Mouse (Mus musculus) gastrocnemius, postnatal 4 days (tissue): ENCODE measurements at regions not wholly inside any gene's neighbourhood (a gene's known extent, or its start where the extent isn't known, plus 50 kb on each side); places are given as distances from the start of the nearest gene placed in this dataset.

Experiments used
- DNase-seq, 2 experiments: peaks; one replicate each; pipeline ENCODE4 v3.0.0; 2021 to 2022; ENCODE audit warnings: low spot score in 2 of 2, mixed read lengths in 2 of 2

DNA sequence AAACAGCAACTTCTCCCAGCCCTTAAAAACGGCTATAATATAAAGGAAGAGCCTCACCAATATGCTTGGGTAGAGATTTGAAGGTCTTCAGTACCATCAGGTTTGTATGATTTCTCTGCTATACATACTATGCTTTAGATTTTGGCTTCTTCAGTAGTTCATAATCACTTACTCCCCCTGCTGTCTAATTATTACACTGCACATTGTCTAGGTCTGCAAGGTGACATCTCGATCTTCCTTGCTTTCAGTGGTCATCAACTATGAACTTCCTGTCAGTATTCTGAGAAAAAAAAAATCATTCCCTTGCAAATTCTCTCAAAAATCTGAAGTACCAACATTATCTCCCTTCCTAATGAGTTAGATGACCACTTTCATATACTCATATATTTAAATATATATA is 225.4 kb upstream of the Galnt5 start:
- no peak for DNase-seq

GRCm38 (mm10) chr2:57776154-57776553 is 221.5 kb upstream of the Galnt5 start:
- DNase-seq, result no peak

GRCm38 (mm10) chr2:57780836-57781235 is 216.8 kb upstream of the Galnt5 start:
- no peak for DNase-seq

GRCm38 (mm10) chr2:57793519-57794296 is 204.0 kb upstream of the Galnt5 start:
- no peak for DNase-seq

- no peak for DNase-seq
These were observed 198.4 kb upstream of the Galnt5 start for GRCm38 (mm10) chr2:57799279-57799678.

DNA sequence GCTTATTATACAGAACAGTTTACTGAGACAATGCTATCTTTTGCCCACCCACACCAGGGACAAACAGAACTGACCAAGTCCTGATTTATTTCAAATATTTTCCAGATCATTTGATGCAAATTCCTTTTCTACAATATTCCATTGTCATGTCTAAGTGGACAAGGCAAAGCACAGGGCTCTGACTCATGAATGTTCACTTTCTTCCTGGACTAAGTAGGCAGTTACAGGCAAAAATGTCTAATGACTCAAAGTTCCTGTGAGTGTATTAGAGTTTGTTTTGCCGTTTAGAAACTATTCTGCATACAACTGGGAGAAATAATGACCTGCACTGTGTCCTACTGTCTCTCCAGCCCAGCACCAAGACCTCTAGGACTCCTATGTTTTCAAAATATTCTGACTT is 189.8 kb upstream of the Galnt5 start:
- DNase-seq, result no peak

GRCm38 (mm10) chr2:57812996-57813395 is 184.7 kb upstream of the Galnt5 start:
- no peak for DNase-seq

DNA sequence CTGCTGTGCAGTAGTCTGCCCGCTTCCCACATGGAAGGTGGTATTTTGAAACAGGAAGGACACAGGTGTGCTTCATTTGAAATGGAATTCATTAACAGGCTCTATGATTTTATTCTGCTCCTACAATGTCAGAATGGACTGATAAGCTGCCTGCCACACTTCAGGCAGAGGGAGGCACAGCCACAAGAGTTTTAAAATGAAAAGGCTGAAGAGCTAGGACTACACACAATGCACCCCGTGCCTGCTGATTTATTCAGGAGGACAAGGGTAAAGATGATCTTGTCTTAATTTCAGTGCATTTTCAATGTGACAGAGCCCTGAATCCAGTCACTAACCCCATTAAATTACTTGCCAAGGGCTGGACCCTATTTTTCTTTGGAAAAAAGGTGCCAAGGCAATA is 177.3 kb upstream of the Galnt5 start:
- no peak for DNase-seq

DNA sequence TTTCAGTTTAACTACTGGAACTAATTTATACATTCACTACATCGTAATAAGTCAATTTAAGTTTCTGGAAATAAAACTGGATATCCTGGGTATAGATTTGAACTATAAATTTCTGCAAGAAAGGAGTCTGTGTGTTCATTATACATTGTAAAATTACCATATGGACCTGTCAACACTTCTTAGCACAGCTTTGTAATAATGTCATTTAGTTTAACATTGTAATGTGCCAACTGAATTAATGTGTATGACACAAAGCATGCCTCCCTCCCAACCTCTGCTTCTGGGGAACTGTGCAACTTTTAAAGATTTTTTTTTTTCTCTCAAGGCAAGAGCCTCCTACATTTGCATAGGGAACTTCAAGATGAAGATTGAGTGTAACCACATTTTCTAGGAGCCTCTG is 176.8 kb upstream of the Galnt5 start:
- no peak for DNase-seq

- no peak for DNase-seq
These were observed 169.4 kb upstream of the Galnt5 start for GRCm38 (mm10) chr2:57828284-57828683.

DNA sequence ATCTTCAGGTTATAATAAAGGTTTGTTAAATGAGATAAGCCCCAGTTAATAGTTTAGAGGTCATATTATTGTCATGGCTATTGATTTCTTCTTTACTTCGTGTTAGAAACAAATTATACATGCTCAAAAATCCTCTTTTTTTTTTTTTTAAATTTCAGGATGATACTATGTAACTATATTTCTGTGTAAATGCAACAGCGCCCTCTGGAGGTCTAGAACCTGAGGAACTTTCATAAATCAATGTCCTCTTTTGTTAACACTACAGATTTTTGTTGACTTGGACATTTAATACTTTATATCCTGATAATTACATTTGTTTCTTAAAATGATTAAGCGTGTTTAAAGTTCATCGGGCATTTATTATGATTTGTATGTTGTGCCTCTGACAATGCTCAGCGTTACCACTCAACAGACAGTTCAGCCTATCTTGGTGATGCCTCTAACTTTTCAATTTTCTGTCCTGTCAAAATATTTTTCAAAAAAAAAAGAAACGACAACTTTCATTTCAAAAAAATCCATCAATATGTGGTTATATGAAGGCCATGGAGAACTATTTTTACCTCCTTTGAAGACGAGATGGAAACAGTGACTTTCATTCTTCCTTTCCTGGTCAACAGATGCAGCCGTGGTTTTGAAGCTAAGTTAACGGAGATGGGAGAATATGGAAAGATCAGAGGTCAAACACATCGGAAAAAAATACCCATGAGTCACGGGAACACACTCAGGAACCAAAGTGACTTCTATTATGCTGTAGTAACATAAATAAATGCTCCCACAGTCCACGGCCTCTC is 164.9 kb upstream of the Galnt5 start:
- peak; percentile 28 to 55 for DNase-seq

DNA sequence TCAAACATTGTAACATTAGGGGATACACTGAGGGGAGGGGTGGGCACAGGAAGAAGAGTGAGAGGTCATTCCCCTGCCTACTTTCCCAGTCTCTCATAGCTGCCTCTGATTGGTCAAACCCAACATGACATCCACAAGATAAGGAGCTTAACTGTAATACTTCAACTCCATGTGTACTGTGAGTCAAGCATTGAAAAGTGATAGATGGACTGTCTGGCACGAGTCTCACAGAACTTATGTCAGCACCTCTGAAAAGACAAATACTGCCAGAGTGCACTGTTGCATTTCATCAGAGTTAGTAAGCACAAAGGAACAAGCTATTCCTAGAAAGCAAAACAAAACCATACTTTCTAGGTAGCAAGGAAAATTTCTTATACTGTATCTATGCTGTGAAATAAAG is 152.5 kb upstream of the Galnt5 start:
- no peak for DNase-seq

DNA sequence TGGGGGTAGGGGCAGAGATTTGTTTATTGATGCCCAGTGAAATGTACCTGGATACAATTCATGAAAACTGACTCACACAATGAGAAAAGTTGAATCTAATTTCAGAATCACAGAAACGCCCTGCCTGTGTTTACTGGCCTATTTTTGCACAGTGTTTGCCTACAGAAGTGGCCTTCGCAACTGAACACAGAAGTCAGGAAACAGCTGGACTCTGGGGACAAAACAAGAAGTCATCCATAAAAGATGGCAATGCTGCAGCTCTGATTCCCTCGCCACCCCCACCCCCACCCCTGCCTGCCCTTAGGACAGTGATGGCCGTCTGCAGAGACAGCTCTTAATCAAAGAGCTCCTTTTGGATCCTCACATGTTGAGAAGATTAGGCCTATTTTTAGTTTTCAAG is 150.0 kb upstream of the Galnt5 start:
- DNase-seq, result no peak

GRCm38 (mm10) chr2:57849338-57850057 is 148.2 kb upstream of the Galnt5 start:
- DNase-seq, result no peak

GRCm38 (mm10) chr2:57850058-57850400 is 147.7 kb upstream of the Galnt5 start:
- no peak for DNase-seq

- DNase-seq, result peak in 1 of 2 experiments; percentile 24
These were observed 141.1 kb upstream of the Galnt5 start for GRCm38 (mm10) chr2:57856524-57857107.

DNA sequence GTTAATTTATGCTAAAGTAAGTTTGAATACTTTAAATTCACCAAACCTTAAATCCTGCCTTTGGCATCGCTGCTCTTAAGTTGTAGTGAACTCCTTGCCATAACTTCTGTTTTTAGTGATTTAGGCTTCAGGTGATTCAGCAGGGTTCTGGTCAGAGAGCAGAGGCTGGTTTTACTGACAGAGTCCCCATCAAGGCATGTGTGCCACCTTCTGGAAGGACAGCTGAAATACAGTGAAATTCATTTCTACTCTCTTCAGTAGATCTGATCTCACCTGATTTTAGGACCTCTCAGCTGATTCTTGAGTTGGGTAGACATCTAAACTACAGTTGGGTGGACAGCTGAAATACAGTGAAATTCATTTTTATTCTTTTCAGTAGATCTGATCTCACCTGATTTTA is 132.4 kb upstream of the Galnt5 start:
- no peak for DNase-seq

- DNase-seq, result no peak
These were observed 129.6 kb upstream of the Galnt5 start for GRCm38 (mm10) chr2:57868046-57868445.

- no peak for DNase-seq
These were observed 97.5 kb upstream of the Galnt5 start for GRCm38 (mm10) chr2:57900168-57900567.

GRCm38 (mm10) chr2:57900580-57901247 is 97.0 kb upstream of the Galnt5 start:
- peak in 1 of 2 experiments; percentile 20 for DNase-seq

- DNase-seq, result no peak
These were observed 92.5 kb upstream of the Galnt5 start for GRCm38 (mm10) chr2:57905184-57905583.
